Mouse (Mus musculus) megakaryocyte, embryonic 14.5 days (primary cell): Measurements from ENCODE around the gene Crtc1.

Source experiments
- FLI1 ChIP-seq: IDR thresholded peaks from 2 replicates; pipeline ENCODE4 v1.6.1; 2012; ENCODE audit warnings: low read length, inconsistent platforms, mixed read lengths
- GATA1 ChIP-seq: IDR thresholded peaks from 3 replicates; pipeline ENCODE4 v1.6.1; 2012; ENCODE audit warnings: mixed read lengths, low read length, inconsistent platforms, borderline replicate concordance

- TF ChIP-seq GATA1: no peak
- no peak for TF ChIP-seq FLI1
Measured at GRCm38 (mm10) chr8:70467907-70468306, 28.5 kb upstream of the Crtc1 start.
